Mouse (Mus musculus): ENCODE results near the gene Tuba8.

DNA sequence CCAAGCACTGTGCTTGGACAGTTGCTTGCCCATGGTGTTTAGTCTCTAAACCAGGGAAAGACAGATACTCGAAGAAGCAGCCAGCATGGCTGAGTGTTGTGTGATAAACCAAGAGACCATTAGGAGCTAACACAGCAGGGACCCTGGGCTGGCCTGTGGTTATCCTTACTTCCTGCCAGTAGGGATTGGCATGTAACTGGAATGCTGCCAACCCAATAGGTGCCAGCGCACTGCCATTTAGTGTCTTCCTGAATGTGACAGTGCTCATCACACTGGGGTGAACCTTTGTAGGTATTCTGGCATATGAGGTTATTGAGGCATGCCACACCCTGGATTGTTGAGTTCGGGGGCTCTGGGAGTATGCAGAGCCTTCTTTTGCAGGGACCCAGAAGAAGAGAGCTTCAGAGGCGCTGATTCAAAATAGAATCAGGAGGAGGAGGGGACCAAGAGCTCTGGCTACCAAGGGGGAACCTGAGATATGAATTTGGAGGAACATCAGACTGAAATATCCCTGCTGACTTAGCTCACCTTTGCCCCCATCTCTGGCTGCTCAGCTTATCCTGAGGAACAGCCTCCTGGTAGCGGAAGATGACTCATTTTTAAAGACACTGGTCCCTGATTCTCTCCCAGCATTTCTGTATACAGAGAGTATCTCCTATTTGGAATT, 6.2 kb downstream of the Tuba8 start:
- TF ChIP-seq MEF2A (IDR thresholded peaks at IDR 0.05; ENCODE audit: extremely low read depth, insufficient replicate concordance, low read depth, low read length, poor library complexity, severe bottlenecking) (no peak), RAD21 (IDR thresholded peaks at IDR 0.05; ENCODE audit: low read depth, low read length) (no peak), CTCF (IDR thresholded peaks at IDR 0.05 in 2 of 3, conservative IDR thresholded peaks at IDR 0.05 in 1 of 3; ENCODE audit: control insufficient read depth in 1 of 3, insufficient read depth in 1 of 3, low read depth in 2 of 3, low read length in 3 of 3, poor library complexity in 1 of 3, severe bottlenecking in 1 of 3) (no peak), CHD1 (IDR thresholded peaks at IDR 0.05; ENCODE audit: low read depth, low read length) (no peak), USF1 (IDR thresholded peaks at IDR 0.05; ENCODE audit: low read depth, low read length) (no peak), KAT2A (conservative IDR thresholded peaks at IDR 0.05; ENCODE audit: low read depth, low read length) (no peak), POLR2A (IDR thresholded peaks at IDR 0.05; ENCODE audit: control insufficient read depth in 1 of 2, insufficient read depth in 1 of 2, low read depth in 1 of 2, low read length in 2 of 2, poor library complexity in 1 of 2) (no peak), POLR2AphosphoS2 (IDR thresholded peaks at IDR 0.05; ENCODE audit: low read length) (no peak), GABPA (IDR thresholded peaks at IDR 0.05; ENCODE audit: low read depth, low read length) (no peak), MAFK (IDR thresholded peaks at IDR 0.05; ENCODE audit: borderline replicate concordance, low read depth, low read length) (no peak), SMC3 (IDR thresholded peaks at IDR 0.05; ENCODE audit: low read depth, low read length) (no peak), POLR2AphosphoS5 (IDR thresholded peaks at IDR 0.05; ENCODE audit: borderline replicate concordance, low read depth, low read length) (no peak)

Measured in MEL (cell line).